Mouse (Mus musculus) right cerebral cortex, adult 2 months (tissue): ENCODE data around the gene Alox5ap.

Experiments
- DNase-seq, 2 experiments: peaks; one replicate each; pipeline ENCODE4 v3.0.0; 2021 to 2022; ENCODE audit warnings: low spot score in 2 of 2

Alox5ap gene

DNA sequence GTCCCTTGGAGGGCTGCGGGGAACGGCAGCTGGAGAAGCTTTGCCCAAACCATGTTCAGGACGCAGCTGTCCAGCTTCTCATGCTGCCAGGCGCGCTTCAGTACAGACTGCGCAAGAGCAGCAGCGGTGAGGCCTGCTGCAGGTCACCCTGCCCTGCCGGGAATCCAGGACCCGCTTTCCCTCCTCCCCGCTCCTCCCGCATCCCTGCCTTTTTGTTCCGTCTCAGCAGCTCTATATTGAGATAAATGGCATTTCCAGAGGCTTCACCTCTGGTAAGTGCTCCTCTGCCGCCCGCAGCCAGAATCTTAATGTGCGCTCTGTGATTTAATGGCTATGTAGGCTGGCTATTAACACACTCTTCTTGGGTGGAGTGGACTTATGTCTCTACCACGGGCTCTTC, 5.5 kb upstream of the Alox5ap start:
- DNase-seq, result no peak

DNA sequence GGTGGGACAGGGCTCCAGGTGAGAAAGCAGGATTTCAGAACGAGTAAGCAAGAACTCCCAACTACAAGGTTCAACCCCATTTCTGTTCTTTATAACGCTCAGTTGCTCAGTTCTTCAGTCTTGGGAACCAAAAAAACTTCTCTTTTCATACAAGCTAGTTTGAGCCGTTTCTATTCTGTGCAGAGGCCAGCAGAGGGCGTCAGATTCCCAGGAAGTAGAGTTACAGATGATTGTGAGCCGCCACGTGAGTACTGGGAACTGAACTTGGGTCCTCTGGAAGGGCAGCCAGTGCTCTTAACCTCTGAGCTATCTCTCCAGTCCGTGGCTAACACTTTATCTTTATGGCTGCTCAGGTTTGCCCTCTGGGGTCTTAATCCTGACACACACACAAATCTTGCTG, 3.1 kb upstream of the Alox5ap start:
- DNase-seq, result no peak

DNA sequence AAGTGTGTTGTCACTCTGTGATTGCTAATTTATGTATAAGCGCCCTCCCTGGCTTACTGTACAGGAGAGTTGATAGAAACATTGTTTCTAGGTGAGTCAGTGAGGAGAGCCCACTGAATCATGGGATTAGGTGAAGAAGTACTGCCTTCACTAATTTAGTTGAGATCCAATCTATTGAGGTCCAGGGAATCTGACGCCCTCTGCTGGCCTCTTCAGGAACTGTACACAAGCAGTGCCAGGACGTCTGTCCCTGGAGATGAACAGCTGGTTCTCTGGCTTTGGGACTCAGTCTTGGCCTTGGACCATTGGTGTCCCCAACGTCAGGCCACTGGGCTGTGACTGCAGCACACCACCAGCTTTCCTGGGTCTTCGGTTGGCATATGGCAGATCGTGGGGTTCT, 2.7 kb upstream of the Alox5ap start:
- DNase-seq, result no peak

DNA sequence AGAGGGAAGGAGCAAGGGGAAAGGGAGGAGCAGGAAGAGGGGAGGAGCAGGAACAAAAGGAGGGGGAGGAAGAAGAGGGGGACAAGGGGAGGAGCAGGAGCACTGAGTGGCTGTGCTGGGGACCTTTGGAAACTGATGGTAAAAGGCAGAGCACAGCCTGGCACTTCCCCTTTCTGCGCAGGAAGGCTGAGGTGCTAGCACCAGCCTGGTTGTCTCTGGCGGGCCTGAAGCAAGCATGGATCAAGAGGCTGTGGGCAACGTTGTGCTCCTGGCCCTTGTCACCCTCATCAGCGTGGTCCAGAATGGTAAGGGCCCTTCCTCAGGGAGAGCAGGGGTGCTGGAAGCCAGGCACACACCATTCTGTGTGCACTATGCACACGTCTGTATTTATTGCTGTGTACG, 312 bp downstream of the Alox5ap start:
- no peak for DNase-seq

DNA sequence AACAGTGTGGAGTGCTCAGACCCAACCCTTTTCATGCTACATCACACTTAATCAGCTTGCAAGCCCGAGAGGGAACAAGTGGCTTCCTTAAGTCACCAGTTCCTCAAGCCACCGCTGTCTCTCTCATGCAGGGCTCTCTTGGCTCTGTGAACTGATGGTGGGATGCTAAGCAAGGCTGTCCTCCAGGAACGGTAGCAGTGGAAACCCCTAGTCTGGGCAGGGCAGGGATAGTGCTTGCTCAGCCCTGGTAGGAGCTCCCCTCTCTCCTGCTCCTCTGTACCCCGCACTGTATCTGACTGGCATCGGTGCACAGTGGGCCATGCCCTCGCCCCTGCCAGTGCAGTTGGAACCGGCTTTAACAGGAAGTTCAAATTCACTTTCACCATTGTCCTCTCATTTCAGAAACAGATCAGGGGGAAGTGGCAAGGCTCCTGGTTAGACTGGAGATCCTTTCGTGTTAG, 2.2 kb downstream of the Alox5ap start:
- DNase-seq, result no peak

DNA sequence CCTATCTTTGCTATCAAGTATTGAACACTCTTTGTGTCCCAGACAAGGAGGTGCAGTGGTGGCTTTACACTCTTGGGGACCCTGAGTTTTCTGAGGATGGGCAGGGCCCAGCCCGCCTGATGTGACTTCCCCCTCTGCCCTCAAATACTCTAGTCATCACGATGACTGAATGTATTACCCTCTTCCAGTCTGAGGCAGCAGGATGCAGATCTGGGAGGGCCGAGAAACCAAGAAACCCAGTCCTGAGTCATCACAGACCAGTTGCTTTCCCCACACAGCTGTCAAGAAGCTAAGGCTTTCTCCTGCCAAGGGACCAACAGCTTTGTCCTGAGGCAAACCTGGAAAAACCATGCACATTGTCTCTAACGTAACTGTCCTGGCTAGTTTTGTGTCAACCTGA, 2.9 kb downstream of the Alox5ap start:
- DNase-seq, result no peak

DNA sequence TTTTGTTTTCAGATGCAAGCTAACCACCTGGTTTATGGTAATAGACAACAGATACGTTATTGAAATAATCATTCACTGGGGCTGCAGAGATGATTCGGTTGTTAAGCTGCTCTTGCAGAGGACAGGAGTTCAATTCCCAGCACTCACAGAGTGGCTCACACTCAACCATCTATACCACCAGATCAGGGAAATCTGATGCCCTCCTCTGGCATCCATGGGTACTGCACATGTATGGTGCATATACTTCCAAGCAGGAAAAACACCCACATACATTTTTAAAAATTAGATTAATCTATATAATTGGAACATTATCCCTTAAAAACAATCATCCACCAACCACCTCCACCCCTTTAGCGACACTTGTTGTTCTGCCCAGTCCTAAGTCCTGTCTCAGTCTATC, 6.7 kb downstream of the Alox5ap start:
- no peak for DNase-seq

DNA sequence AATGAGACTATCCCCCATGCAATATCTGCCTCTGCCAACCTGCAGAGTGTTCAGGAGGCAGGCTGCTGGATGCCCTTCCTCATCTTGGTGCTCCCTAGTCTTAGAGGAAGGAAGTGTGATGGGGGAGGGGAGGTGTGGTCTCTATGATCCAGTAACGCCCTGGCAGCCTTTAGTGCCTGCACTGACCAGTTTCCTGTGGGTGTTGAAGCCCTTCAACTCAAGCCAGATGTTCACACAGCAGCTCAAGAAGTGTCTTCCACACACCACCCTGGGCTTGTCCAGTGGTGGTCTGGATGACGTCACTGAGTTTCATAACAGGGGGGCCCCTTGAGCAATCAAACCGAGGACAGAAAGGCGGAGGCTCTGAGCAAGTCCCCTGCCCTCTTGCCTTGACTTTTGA, 8.0 kb downstream of the Alox5ap start:
- no peak for DNase-seq

DNA sequence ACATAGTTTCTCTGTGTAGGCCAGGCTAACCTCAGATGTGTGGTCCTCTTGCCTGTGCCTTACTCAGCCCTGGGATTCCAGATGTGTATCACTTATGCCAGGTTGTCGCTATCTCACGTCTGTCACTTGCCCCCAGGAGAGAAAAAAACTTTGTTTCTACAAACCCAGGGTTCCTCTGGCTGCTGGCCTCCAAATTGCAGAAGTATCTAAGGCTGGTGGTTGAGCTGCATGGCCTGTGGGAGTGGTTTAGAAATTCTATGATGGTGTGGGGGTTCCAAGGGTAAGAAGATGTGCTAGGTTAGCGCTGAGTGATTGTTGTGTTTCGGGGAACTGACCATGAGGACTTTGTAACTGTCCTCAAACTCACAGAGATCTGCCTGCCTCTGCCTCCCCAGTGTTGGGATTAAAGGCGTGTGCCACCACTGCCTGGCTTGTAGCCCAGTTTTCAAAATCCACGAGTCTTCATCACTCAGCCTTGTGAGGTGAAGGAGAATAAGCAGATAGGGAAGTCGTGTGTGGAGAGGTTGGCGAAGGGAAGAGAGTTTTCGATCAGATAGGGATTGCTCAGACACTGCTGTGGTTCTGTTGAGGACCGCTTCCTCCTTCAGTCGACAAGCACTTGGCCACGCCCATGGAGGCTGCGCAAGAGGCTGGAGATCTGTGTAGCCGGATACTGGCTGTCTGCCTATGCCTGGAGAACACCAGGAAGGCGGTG, 10.0 kb downstream of the Alox5ap start:
- no peak for DNase-seq

DNA sequence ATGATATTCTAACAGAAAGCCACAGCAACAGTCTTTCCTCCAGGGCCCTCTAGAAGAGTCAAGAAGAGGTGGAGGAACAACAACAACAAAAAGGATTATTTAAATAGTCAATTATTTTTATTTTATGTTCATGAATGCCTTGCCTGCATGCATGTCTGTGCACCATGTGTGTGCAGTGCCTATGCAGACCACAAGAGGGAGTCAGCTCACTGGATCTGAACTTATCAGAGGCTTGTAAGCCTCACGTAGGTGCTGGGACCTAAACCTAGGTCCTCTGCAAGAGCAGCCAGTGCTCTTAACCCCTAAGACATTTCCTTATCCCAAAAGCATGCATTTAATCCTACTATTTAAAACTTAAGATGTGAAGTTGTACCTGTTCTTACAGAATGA, 10.5 kb downstream of the Alox5ap start:
- DNase-seq, result no peak

DNA sequence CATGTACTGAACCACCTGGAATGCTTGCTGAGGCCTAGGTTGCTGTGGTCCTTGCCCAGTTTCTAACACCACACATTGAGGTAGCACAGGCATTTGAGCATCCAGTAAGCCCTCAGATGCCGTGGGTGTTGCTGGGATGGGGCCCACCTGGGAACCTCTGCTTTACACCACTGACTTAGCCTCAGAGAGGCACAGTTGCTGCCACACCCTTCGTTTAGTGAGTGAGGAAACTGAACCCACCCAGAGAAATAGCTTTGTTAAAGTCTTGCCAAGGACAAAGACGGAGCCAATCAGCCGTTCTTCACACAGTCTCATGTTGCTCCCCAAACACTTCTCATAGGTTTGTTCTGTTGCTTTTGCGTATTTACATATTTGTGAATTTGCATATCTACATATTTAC, 13.0 kb downstream of the Alox5ap start:
- DNase-seq, result no peak

DNA sequence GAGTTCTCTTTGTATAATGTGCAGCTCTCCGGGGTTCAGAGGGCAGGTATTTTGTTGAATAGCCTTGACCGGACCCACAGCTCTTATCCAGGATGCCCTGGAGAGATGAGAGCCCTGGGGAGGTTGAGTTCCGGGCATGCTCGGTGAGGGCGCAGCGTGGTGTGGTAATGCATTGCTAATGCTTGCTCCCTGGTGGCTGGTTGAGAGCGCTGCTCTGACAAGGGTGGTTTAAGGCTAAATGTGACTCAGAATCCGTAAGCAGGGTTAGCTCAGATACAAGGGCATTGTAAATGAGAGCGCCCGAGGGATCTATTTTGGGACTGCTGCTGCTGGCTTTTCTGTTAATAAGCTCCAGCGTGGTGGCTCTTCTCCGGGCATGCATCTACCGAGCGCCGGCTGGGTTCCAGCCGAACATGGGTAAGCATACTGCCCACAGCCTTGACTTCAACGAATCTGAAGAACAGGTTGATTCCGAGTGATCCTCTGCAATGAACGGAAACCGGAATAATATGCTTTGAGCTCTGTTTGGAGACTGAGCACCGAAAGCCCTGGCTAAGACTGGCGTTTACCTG, 14.8 kb downstream of the Alox5ap start:
- peak; percentile 47 to 64 for DNase-seq

DNA sequence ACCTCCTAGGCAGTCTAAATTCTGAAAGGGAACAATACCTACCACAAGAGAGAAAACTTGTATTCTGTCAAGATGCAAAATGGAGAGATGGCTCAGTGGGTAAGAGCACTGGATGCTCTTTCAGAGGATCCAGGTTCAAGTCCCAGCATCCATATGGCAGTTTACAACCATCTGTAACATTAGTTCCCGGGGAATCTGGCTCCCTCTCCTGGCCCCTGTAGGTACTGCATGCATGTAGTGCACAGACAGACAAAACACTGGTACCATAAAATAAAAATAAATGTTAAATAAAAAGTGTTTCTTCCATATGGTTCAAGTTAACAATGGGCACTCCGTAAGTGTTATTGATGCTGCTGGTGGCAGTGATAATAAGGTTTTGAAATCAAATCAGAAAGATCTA, 18.4 kb downstream of the Alox5ap start:
- DNase-seq, result no peak

DNA sequence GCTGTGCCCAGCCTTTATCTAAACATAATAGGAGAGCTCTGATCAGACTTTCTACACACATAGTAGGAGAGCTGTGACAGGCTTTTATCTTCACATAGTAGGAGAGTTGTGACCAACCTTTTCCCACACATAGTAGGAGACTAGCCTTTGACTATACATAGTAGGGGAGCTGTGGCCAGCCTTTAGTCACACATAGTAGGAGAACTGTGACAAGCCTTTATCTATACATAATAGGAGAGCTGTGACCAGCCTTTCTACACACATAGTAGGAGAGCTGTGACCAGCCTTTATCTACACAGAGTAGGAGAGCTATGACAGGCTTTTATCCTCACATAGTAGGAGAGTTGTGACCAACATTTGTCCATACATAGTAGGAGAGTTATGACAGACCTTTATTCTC, 19.3 kb downstream of the Alox5ap start:
- no peak for DNase-seq

DNA sequence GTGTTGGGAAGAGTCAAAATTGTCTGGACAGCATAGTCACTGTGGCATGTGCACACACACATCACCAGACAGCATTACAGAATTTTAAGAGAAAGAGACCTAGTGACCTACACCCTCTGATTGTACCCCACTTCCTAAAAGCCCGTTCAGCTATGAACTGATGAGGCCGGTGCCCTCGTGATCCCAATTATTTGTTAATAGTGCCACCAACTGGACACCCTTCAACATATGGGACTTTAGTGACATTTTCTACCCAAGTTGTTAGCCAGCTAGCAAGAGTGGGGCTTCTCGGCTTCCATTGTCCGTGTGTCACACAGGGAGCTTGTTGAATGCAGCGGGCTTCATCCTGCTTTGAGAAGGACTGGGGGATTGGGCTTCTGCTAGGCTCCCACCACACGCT, 21.5 kb downstream of the Alox5ap start:
- no peak for DNase-seq

DNA sequence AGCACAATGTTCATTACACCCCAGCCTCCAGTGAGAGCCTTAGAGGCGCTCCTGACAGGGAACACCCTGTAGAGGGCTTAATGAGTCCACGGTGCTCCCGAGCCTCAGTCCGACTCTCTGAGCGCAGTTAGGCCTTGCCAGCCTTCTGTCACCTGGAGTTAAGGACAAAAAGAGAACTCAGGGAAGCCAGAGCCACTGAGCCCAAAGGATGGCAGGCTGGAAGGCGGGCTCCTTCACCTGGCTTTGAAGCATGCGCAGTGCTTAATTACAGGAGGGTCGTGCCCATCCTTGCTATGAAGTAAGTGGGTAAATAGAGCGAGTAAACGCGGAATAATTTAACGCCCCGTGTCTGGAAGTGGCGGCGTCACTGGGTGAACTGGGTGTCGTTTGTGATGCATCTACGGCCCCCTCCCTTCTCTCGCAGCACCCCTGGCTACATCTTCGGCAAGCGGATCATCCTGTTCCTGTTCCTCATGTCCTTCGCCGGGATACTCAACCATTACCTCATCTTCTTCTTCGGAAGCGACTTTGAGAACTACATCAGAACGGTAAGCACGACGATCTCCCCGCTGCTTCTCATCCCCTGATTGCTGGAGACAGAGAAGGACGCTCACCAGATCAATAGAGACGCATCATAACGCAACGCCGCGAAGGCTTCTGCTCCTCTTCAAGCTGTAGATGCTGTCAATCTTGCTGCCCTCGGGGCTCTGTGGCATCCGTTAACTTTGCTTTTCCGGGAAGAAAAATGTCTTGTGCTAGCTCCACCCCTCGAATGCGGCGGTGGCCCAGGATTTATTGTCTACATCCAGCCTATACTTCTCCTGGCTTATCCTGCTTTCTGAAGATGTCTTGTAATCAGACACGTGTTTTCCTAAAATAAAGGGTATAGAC, 22.8 kb downstream of the Alox5ap start:
- DNase-seq, result peak; percentile 23 to 45

DNA sequence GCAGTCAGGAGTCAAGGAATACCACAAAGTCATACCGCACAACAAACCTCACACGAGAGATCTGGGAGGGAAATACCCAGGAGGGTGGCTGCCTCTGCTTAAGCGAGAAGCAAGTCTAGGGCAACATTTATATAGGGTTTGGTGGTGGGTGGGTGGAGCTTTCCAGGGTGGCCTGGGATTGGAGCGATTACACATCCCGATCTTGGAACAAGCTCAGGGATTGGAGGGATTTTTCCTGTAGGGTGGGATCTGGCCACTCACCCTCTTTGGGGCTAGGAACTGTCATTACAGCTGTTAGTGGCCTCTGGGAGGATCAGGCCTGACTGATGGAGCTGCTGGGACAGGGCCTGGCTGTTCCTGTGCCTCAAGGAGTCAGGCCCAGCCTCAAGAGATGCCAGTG, 26.7 kb downstream of the Alox5ap start:
- DNase-seq, result no peak

DNA sequence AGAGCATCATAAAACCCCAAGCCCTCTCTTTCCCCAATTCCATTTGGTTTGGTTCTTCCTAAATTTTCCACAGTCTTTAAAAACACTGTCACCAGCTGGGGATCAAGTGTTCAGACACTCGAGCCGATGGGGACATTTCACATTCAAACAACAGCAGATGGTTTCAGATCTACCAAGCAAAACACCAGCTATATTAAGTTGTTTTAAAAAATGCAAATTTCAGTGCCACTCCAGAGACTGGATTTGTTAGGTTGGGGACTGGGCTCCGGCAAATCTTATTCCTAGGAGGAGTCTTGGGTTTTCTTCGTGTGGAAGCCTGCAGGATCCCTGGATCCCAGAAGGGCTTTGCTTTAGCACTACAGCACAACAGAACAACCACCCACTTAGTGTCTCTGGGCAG, 28.5 kb downstream of the Alox5ap start:
- peak; percentile 16 to 31 for DNase-seq

DNA sequence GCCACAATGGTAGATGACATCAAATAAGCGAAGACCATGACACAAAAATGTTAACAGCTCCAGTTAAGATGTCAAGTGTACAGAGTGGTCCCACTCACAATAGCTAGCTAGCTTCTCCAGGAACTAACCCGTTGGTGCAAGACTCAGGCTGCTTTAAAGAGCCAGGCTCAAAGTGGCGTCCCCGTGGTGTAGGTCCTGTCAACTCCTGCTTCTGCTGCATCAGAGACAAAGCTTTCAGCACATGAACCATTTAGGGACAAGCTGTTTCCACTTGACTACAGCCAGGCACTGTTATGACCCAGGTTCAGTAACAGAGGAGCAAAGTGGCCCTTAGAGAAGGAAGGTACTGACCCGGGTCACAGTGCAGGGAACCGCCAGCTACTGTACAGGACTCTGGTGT, 32.2 kb downstream of the Alox5ap start:
- no peak for DNase-seq

DNA sequence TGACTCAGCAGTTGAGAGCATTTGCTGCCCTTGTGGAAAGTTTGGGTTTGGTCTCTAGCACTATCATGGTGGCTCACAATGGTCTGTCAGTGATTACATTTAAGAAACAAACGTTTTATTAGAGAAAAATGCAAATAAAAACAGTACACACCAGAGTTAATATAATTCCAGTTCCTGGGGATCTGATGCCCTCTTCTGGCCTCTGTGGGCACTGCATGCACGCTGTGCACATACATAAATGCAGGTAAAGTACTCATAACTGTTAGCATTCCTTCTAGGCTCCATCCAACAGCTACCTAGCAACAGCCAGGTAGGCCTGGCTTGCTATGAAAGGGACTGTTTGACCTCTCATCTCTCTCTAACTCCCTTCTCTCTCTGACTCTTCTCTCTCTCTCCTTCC, 32.9 kb downstream of the Alox5ap start:
- no peak for DNase-seq

DNA sequence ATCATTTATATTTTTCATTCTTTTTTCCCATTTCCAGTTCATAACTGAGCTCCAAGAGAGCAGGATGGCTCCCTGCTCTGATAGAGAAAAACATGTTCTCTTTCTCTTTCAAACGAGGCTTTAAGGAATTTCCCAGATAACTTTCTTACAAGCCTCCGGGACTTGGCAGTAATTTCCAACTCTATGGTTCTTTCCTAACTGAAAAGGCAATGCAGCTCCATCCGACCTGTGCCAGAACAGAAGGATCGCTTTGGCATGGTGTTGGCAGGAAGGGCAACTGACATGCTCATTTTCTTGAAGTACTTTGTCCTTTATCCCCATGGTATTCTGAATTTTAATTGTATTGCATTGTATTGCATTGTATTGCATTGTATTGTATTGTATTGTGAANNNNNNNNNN, 33.7 kb downstream of the Alox5ap start:
- no peak for DNase-seq

DNA sequence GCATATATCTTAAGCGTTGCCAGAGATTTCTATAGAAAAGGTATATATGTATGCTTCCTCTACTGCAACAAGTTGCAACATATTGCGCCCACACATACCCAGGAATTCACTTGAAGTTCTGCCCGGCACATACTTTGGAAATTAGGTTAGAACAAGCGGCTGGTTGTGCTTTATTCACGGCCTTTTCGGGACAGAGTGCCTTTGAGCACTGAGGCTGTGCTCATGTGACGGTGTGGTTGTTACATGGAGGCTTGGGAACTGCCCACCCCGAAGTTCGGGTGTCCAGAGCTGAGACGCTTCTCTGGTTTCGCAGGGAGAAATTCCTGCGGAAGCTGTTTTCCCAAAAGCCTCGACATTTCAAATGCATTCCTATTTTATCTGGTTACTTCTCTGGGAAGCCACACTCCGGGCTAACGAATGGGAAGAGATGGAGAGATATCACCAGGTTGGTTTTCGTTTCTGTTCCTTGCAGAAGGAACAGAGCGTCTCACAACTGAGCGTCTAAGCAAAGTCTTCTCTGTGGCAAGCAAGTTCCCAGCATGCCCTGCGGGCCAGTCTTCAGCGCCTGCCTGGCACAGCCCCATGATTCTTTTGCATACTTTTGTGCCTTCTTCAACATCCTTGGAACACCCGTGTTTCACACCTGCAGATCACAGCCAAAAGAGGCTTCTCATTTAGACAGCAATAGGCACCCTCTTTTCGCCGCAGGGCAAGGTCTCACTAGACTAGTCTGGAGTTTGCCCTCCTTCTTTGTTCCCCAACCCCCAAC, 48.5 kb downstream of the Alox5ap start:
- DNase-seq, result peak; percentile 56 to 69
